Comparison of ENCODE assay signal across 26 mouse cellular contexts in the genomic region with DNA sequence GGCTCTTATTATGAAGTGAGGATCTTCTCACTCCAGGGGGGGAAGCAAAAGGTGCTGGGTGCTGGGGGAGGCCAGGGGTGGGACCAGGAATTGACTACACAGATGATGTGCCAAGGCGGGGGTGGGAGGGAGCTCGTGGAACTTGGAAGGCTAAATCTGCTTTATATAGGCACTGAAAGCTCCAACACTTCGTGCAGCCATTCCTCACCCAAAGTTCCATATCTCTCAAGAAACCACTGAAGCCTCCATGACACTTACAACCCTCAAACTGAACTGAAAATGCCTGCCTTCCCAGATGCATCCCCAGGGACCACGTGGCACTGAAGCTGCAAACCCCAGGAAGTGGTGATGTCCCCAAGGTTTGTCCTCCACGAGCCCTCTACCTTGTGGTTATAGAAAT. TPM values are rescaled to one million over a fixed set of nuclear protein-coding genes. Genes with fewer than 3 reads are reported as not detected.
DNase-seq lines count a peak whose midpoint lies in the region; ATAC-seq and TF ChIP-seq lines count a peak whose summit lies in the region.
"Had no signal": no experiment of that assay in that cellular context is flagged by ENCODE, and none has a peak within 500 bp of the region (broad histone marks: within the 10 kb centered on the region; RNA-seq: fewer than 3 reads in every experiment).

No protein-coding gene starts in this region.

- H3K4me3 ChIP-seq in lung, postnatal 0 days (ENCODE audit: low read depth, low read length): no peak overlapping the region
- H3K4me3 ChIP-seq in CH12.LX (replicated peaks in 1 of 3; ENCODE audit: low read depth in 2 of 3, low read length in 2 of 3, poor library complexity in 1 of 3): peak overlapping the region in 1 of 3 experiments; percentile 14
- H3K4me3 ChIP-seq: embryonic facial prominence, embryonic 12.5 days; embryonic facial prominence, embryonic 15.5 days; heart, adult 2 months; hindbrain, embryonic 12.5 days; hindbrain, embryonic 15.5 days; intestine, embryonic 15.5 days had no signal

- peak; percentile 86 for DNase-seq in heart, adult 11 months
- DNase-seq in heart, adult 8-10 months (ENCODE audit: low spot score): no peak
- no peak for DNase-seq in lung, postnatal 0 days (ENCODE audit: low spot score)
- no peak for DNase-seq in lung, postnatal 36 days
- peak; percentile 67 for DNase-seq in CH12.LX (ENCODE audit: extremely low read depth)
- peak; percentile 38 for DNase-seq in telencephalon, adult 2 months (ENCODE audit: low read depth, low spot score)
- no peak for DNase-seq in urinary bladder, postnatal 4 days (ENCODE audit: low spot score in 2 of 2)
- DNase-seq: adrenal gland, postnatal 14 days; cerebellum, adult 11 months; cerebellum, adult 2 months; cerebellum, adult 9-11 months; cerebellum, postnatal 25 days; forebrain, postnatal 0 days; gastrocnemius, postnatal 14 days; heart, adult 2 months had no signal

- H3K4me2 ChIP-seq in lung, postnatal 0 days (replicated peaks; ENCODE audit: low read depth, low read length): no peak overlapping the region
- H3K4me2 ChIP-seq in CH12.LX (ENCODE audit: insufficient read depth, low read depth, poor library complexity, severe bottlenecking): peak overlapping the region; percentile 45; the same call in 1 of the 2 replicates
- H3K4me2 ChIP-seq: embryonic facial prominence, embryonic 12.5 days; embryonic facial prominence, embryonic 15.5 days; heart, embryonic 11.5 days; hindbrain, embryonic 12.5 days; hindbrain, embryonic 15.5 days; intestine, embryonic 15.5 days had no signal

- no peaks in the 10 kb centered on the region for H3K79me2 ChIP-seq in CH12.LX (replicated peaks; ENCODE audit: control insufficient read depth, extremely low read depth, insufficient read depth, poor library complexity, severe bottlenecking)

- ATAC-seq in lung, postnatal 0 days: no peak
- ATAC-seq: forebrain, embryonic 14.5 days; forebrain, postnatal 0 days; intestine, embryonic 15.5 days had no signal

- H3K9ac ChIP-seq in lung, postnatal 0 days (replicated peaks; ENCODE audit: low read depth): no peak overlapping the region
- 0 out of 2 replicates have a peak overlapping the region, but pooled peaks have one; percentile 28 for H3K9ac ChIP-seq in CH12.LX (ENCODE audit: insufficient read depth, low read depth)
- H3K9ac ChIP-seq: embryonic facial prominence, embryonic 12.5 days; embryonic facial prominence, embryonic 15.5 days; forebrain, postnatal 0 days; hindbrain, embryonic 12.5 days; hindbrain, embryonic 15.5 days; intestine, embryonic 15.5 days had no signal

- peaks cover 30% of the 10 kb centered on the region for H3K4me1 ChIP-seq in lung, postnatal 0 days (ENCODE audit: insufficient read depth, low read depth, low read length)
- H3K4me1 ChIP-seq in CH12.LX (ENCODE audit: control insufficient read depth in 1 of 2, insufficient read depth in 2 of 2): peaks cover 38 to 81% of the 10 kb centered on the region in 2 experiments
- H3K4me1 ChIP-seq: hindbrain, embryonic 15.5 days had no signal

- in situ Hi-C loops in CH12.LX (cut with MboI; ENCODE audit: low pct_ligation_motif_present, low pct_unique_long_range_greater_than_20kb, low sequenced_read_pairs): loop anchor here (5.0 to 10.0 kb wide), 2 partner anchors 58 to 111 kb away; no protein-coding TSS in a partner anchor

- dilution Hi-C loops in CH12.LX (cut with MboI; ENCODE audit: extremely low pct_ligation_motif_present, extremely low pct_unique_long_range_greater_than_20kb, low sequenced_read_pairs): no loop called here

- no peak for TF ChIP-seq CTCF in lung, postnatal 0 days (IDR thresholded peaks at IDR 0.05)
- no peak for TF ChIP-seq CTCF in CH12.LX (conservative IDR thresholded peaks at IDR 0.05 in 1 of 2, IDR thresholded peaks at IDR 0.05 in 1 of 2; ENCODE audit: low read depth in 2 of 2, low read length in 2 of 2)

- TF ChIP-seq EP300 in lung, postnatal 0 days (IDR thresholded peaks at IDR 0.05): no peak
- peak; percentile 62; the same call in 1 of the 2 replicates for TF ChIP-seq EP300 in CH12.LX (IDR thresholded peaks at IDR 0.05; ENCODE audit: low read length)

- peak overlapping the region; percentile 90 for H3K27ac ChIP-seq in lung, postnatal 0 days (ENCODE audit: low read length)
- H3K27ac ChIP-seq in CH12.LX (ENCODE audit: insufficient read depth, low read depth): peak overlapping the region; percentile 97
- H3K27ac ChIP-seq: embryonic facial prominence, embryonic 12.5 days; embryonic facial prominence, embryonic 15.5 days; heart, adult 2 months; hindbrain, embryonic 12.5 days; hindbrain, embryonic 15.5 days; intestine, embryonic 15.5 days had no signal

- no peak for TF ChIP-seq POLR2A in CH12.LX (IDR thresholded peaks at IDR 0.05; ENCODE audit: low read depth, low read length)

- 52% methylated on average over 5 of the region's 5 CpGs for WGBS in lung, postnatal 0 days

- H3K9me3 ChIP-seq in lung, postnatal 0 days (ENCODE audit: low read length): no peaks in the 10 kb centered on the region
- H3K9me3 ChIP-seq in CH12.LX (replicated peaks; ENCODE audit: low read length): no peaks in the 10 kb centered on the region
- H3K9me3 ChIP-seq: embryonic facial prominence, embryonic 12.5 days; embryonic facial prominence, embryonic 15.5 days; G1E; hindbrain, embryonic 12.5 days; hindbrain, embryonic 15.5 days; intestine, embryonic 15.5 days had no signal

- H3K36me3 ChIP-seq in lung, postnatal 0 days (ENCODE audit: insufficient read depth, low read length): peaks cover 9% of the 10 kb centered on the region; the same call in 1 of the 2 replicates
- H3K36me3 ChIP-seq in CH12.LX (replicated peaks in 1 of 2; ENCODE audit: control insufficient read depth in 1 of 2, insufficient read depth in 1 of 2, low read length in 1 of 2): peaks cover 63 to 84% of the 10 kb centered on the region in 2 experiments
- H3K36me3 ChIP-seq: embryonic facial prominence, embryonic 12.5 days; embryonic facial prominence, embryonic 15.5 days; G1E; intestine, embryonic 15.5 days had no signal

- TF ChIP-seq RAD21 in CH12.LX (IDR thresholded peaks at IDR 0.05; ENCODE audit: low read depth, low read length): no peak

- no peaks in the 10 kb centered on the region for H3K27me3 ChIP-seq in lung, postnatal 0 days (replicated peaks; ENCODE audit: insufficient read depth, low read length)
- no peaks in the 10 kb centered on the region for H3K27me3 ChIP-seq in CH12.LX (replicated peaks)
- H3K27me3 ChIP-seq: embryonic facial prominence, embryonic 12.5 days; embryonic facial prominence, embryonic 15.5 days; hindbrain, embryonic 12.5 days; hindbrain, embryonic 15.5 days; intestine, embryonic 15.5 days had no signal

TF ChIP-seq in CH12.LX, 34 proteins besides CTCF, POLR2A, EP300 and RAD21 (continues in another document):
- no peak for TF ChIP-seq CHD1 (IDR thresholded peaks at IDR 0.05; ENCODE audit: low read depth, low read length)
- TF ChIP-seq TBP (conservative IDR thresholded peaks at IDR 0.05; ENCODE audit: low read depth, low read length): no peak
- TF ChIP-seq CHD2 (IDR thresholded peaks at IDR 0.05; ENCODE audit: low read length): no peak
- peak; percentile 44; the same call in 1 of the 2 replicates for TF ChIP-seq SIN3A (IDR thresholded peaks at IDR 0.05; ENCODE audit: low read length)
- TF ChIP-seq UBTF (IDR thresholded peaks at IDR 0.05; ENCODE audit: low read depth, low read length): no peak
- TF ChIP-seq ZMIZ1 (IDR thresholded peaks at IDR 0.05; ENCODE audit: low read depth, low read length): no peak
- no peak for TF ChIP-seq ZKSCAN1 (IDR thresholded peaks at IDR 0.05; ENCODE audit: borderline replicate concordance, low read depth, low read length)
- no peak for TF ChIP-seq NRF1 (IDR thresholded peaks at IDR 0.05; ENCODE audit: low read depth, low read length)
- TF ChIP-seq TCF12 (IDR thresholded peaks at IDR 0.05; ENCODE audit: low read depth, low read length): no peak
- TF ChIP-seq GABPA (IDR thresholded peaks at IDR 0.05; ENCODE audit: insufficient replicate concordance, low read depth, low read length): no peak
- peak; percentile 55; the same call in 1 of the 2 replicates for TF ChIP-seq IRF4 (IDR thresholded peaks at IDR 0.05; ENCODE audit: low read depth, low read length)
- TF ChIP-seq ETS1 (conservative IDR thresholded peaks at IDR 0.05; ENCODE audit: low read depth, low read length): peak; percentile 56
- no peak for TF ChIP-seq ZNF384 (IDR thresholded peaks at IDR 0.05; ENCODE audit: low read depth, low read length)
- TF ChIP-seq USF2 (conservative IDR thresholded peaks at IDR 0.05; ENCODE audit: low read depth, low read length): 0 out of 2 replicates have a peak, but pooled peaks have one; percentile 19
- no peak for TF ChIP-seq HCFC1 (IDR thresholded peaks at IDR 0.05; ENCODE audit: low read depth, low read length)
- TF ChIP-seq E2F4 (IDR thresholded peaks at IDR 0.05; ENCODE audit: insufficient replicate concordance, low read depth, low read length): no peak
- TF ChIP-seq USF1 (IDR thresholded peaks at IDR 0.05; ENCODE audit: low read depth, low read length): no peak; the same call in 1 of the 2 replicates
- peak; percentile 31; the same call in 1 of the 2 replicates for TF ChIP-seq ELF1 (IDR thresholded peaks at IDR 0.05; ENCODE audit: low read depth, low read length)
- no peak for TF ChIP-seq POLR2AphosphoS2 (IDR thresholded peaks at IDR 0.05; ENCODE audit: low read depth, low read length)
- no peak for TF ChIP-seq PAX5 (IDR thresholded peaks at IDR 0.05; ENCODE audit: low read length)
- TF ChIP-seq JUND (conservative IDR thresholded peaks at IDR 0.05; ENCODE audit: low read depth, low read length): no peak
- TF ChIP-seq ZC3H11A (IDR thresholded peaks at IDR 0.05; ENCODE audit: low read depth, low read length): no peak
- TF ChIP-seq MXI1 (IDR thresholded peaks at IDR 0.05; ENCODE audit: low read depth, low read length): peak; percentile 19; the same call in 1 of the 2 replicates
- no peak for TF ChIP-seq JUN (IDR thresholded peaks at IDR 0.05; ENCODE audit: insufficient read depth, low read depth, low read length)
- no peak for TF ChIP-seq RCOR1 (conservative IDR thresholded peaks at IDR 0.05; ENCODE audit: low read depth, low read length)

RNA-seq across cellular contexts. Expression of a gene that starts 26.1 kb away (rescaled TPM):
- total RNA-seq in heart, adult 8-10 months (2022): 1 to 10 TPM; 4.1 to 7.7 (median 6.6) TPM
- 10.0 and 15.2 TPM in 2 replicates for polyA plus RNA-seq in lung, postnatal 0 days (2015; fragmentation: Nextera tagmentation; extraction: Ambion mirVana)
- 44.4 and 45.3 TPM in 2 replicates for total RNA-seq in CH12.LX (2012; rRNA removed)
- 30.2 and 33.8 TPM in 2 replicates for total RNA-seq in CH12.LX (2014; rRNA removed)
- 60.4 and 61.5 TPM in 2 replicates for polyA plus RNA-seq in CH12.LX (2012; ENCODE audit: insufficient read length, low read depth)

RNA-seq across cellular contexts. Expression of a gene that starts 53.3 kb away (rescaled TPM):
- total RNA-seq in heart, adult 8-10 months (2022): 1 to 10 TPM in 2 of 4 experiments, under 1 TPM in 2; 0.22 to 1.8 (median 1.2) TPM
- 3.5 and 6.0 TPM in 2 replicates for polyA plus RNA-seq in lung, postnatal 0 days (2015; fragmentation: Nextera tagmentation; extraction: Ambion mirVana)
- 0.76 and 1.0 TPM in 2 replicates for total RNA-seq in CH12.LX (2012; rRNA removed)
- 4.7 and 5.6 TPM in 2 replicates for total RNA-seq in CH12.LX (2014; rRNA removed)
- polyA plus RNA-seq in CH12.LX (2012; ENCODE audit: insufficient read length, low read depth): 11.4 and 12.8 TPM in 2 replicates
- total RNA-seq: adrenal gland, adult 2 months; common myeloid progenitor, adult 5-6 weeks; hematopoietic stem cell, adult 5-6 weeks had no signal
- polyA plus RNA-seq: G1E had no signal

Comparison
In these comparisons a context has a peak if more than half of its experiments do, and no peak if none do; other contexts are left out.
1. DNase-seq: peak in heart, adult 11 months (single experiment), CH12.LX (single experiment) and telencephalon, adult 2 months (single experiment); none in heart, adult 8-10 months (single experiment), lung, postnatal 0 days (single experiment), lung, postnatal 36 days (single experiment) and urinary bladder, postnatal 4 days (0 of 2).